Mouse (Mus musculus) MEL (cell line): ENCODE measurements around the gene Myo9b. TPM values are rescaled to one million over a fixed set of nuclear protein-coding genes. Genes with fewer than 3 reads are reported as not detected.

Experiments used
- DNase-seq: peaks from one replicate; pipeline ENCODE4 v3.0.0; 2011; ENCODE audit warnings: low read depth, low spot score
- H3K27ac ChIP-seq: 2 replicates; pipeline ENCODE4 v1.5.1; 2012; ENCODE audit warnings: low read depth, mild to moderate bottlenecking, control low read depth, low read length, moderate library complexity; ENCODE audit not compliant: control insufficient read depth
- H3K27me3 ChIP-seq, 2 experiments: fragments of 150-350 bp in 1 of 2; sonication (generic) in 1 of 2; 2 replicates each; pipeline ENCODE4 v1.6.1; 2012; ENCODE audit warnings: low read length in 2 of 2, mild to moderate bottlenecking in 2 of 2, improper control_type of control experiment in 1 of 2, moderate library complexity in 1 of 2; ENCODE audit not compliant: insufficient read depth in 2 of 2, control insufficient read depth in 1 of 2
- H3K36me3 ChIP-seq, 2 experiments: 2 replicates each; pipeline ENCODE4 v1.6.1; 2012 to 2014; ENCODE audit warnings: low read length in 2 of 2, improper control_type of control experiment in 1 of 2, inconsistent platforms in 1 of 2, mild to moderate bottlenecking in 1 of 2; ENCODE audit not compliant: insufficient read depth in 2 of 2, control insufficient read depth in 1 of 2
- H3K4me1 ChIP-seq, 2 experiments: fragments of 150-350 bp in 1 of 2; sonication (generic) in 1 of 2; 2 replicates each; pipeline ENCODE4 v1.6.1; 2012; ENCODE audit warnings: low read length in 2 of 2, improper control_type of control experiment in 1 of 2, mild to moderate bottlenecking in 1 of 2; ENCODE audit not compliant: insufficient read depth in 2 of 2, control insufficient read depth in 1 of 2
- H3K4me3 ChIP-seq, 2 experiments: fragments of 150-350 bp in 1 of 2; sonication (generic) in 1 of 2; 2 replicates each; pipeline ENCODE4 v1.5.1; 2012; ENCODE audit warnings: low read depth in 2 of 2, low read length in 2 of 2, mild to moderate bottlenecking in 2 of 2, moderate library complexity in 2 of 2, control low read depth in 1 of 2, improper control_type of control experiment in 1 of 2; ENCODE audit not compliant: control insufficient read depth in 1 of 2, insufficient read depth in 1 of 2
- H3K79me2 ChIP-seq: 2 replicates; pipeline ENCODE4 v1.6.1; 2012; ENCODE audit warnings: mild to moderate bottlenecking, low read length, moderate library complexity; ENCODE audit not compliant: control insufficient read depth, poor library complexity, insufficient read depth
- H3K9ac ChIP-seq: 2 replicates; pipeline ENCODE4 v1.6.1; 2012; ENCODE audit warnings: low read depth, mild to moderate bottlenecking, control low read depth, low read length, moderate library complexity; ENCODE audit not compliant: control insufficient read depth, poor library complexity, severe bottlenecking
- H3K9me3 ChIP-seq: fragments of 150-350 bp; sonication (generic); replicated peaks from 2 replicates; pipeline ENCODE4 v1.6.1; 2012; ENCODE audit warnings: mild to moderate bottlenecking, low read length, improper control_type of control experiment, moderate library complexity; ENCODE audit not compliant: insufficient read depth
- CHD1 ChIP-seq: IDR thresholded peaks from 2 replicates; pipeline ENCODE4 v1.6.1; 2012; ENCODE audit warnings: low read depth, mild to moderate bottlenecking, inconsistent platforms, low read length, improper control_type of control experiment
- ELF1 ChIP-seq: IDR thresholded peaks from 2 replicates; pipeline ENCODE4 v1.6.1; 2014; ENCODE audit warnings: low read depth, mild to moderate bottlenecking, inconsistent platforms, low read length, improper control_type of control experiment, moderate library complexity
- HCFC1 ChIP-seq: IDR thresholded peaks from 2 replicates; pipeline ENCODE4 v1.6.1; 2012; ENCODE audit warnings: low read depth, mild to moderate bottlenecking, inconsistent platforms, low read length, improper control_type of control experiment, moderate library complexity
- MAZ ChIP-seq: IDR thresholded peaks from 2 replicates; pipeline ENCODE4 v1.6.1; 2012; ENCODE audit warnings: low read depth, mild to moderate bottlenecking, inconsistent platforms, low read length, improper control_type of control experiment
- POLR2AphosphoS2 ChIP-seq: IDR thresholded peaks from 2 replicates; pipeline ENCODE4 v1.6.1; 2011; ENCODE audit warnings: low read length, improper control_type of control experiment
- POLR2AphosphoS5 ChIP-seq: IDR thresholded peaks from 2 replicates; pipeline ENCODE4 v1.6.1; 2012; ENCODE audit warnings: low read depth, borderline replicate concordance, mild to moderate bottlenecking, inconsistent platforms, low read length, moderate library complexity, mixed read lengths
- ZMIZ1 ChIP-seq: IDR thresholded peaks from 2 replicates; pipeline ENCODE4 v1.6.1; 2012; ENCODE audit warnings: low read depth, mild to moderate bottlenecking, inconsistent platforms, low read length, improper control_type of control experiment, moderate library complexity
- ZNF384 ChIP-seq: IDR thresholded peaks from 2 replicates; pipeline ENCODE4 v1.6.1; 2012; ENCODE audit warnings: low read depth, mild to moderate bottlenecking, inconsistent platforms, low read length, improper control_type of control experiment
- polyA plus RNA-seq, 2 experiments: library from polyadenylated mRNA; stranded (reverse) in 1 of 2; unstranded in 1 of 2; fragments of >175 nt in 1 of 2; fragments of >200 nt in 1 of 2; gene quantifications; 2 replicates each; pipeline versions ENCODE4 v1.2.1 to v1.2.4; 2012; ENCODE audit warnings: low replicate concordance in 2 of 2, low read depth in 1 of 2; ENCODE audit not compliant: insufficient read length in 2 of 2, insufficient read depth in 1 of 2, missing spikeins in 1 of 2
- total RNA-seq: library from RNA; depleted of rRNA; stranded (reverse); fragments of 300-350 nt; gene quantifications from 2 replicates; pipeline ENCODE4 v1.2.3, GENCODE M21; 2012

Myo9b gene
- total and polyA plus RNA-seq, 3 experiments = 35.8 to 54.8 (median 52.3) TPM

DNA sequence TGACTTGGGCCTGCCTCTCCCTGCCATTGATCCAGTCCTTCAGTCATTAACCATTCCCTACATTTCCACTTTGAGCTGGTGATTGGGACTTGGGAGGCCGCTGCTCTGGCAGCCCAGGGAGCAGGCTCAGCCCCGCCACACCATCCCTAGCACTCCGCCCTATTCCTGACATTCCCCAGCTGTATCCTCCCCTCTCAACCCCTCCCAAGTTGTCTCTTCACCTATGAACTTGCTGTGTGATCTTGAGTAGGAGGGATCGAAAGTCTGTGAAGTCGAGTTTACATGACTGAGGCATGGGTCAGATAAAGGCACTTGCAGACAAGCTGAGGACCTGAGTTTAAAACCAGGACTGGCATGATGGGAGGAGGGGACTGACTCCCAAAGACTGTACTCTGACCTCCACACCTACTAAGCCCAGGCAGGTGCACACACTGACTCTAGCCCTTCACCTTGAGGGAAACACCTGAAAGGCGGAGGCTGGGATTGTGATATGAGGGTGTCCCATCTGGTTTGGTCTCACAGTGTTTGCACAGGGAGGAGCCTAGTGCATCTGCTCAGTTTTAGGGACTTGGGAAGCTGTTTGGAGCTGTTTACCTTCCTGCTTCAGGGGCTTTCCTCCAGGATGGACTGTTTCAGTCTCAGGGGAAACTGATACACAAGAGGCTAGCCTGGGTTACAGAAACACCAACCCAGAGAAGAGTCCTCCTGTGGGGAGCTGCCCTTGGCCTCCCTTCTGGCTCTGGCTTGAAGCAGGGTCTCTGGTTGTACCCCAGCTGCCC is 130.8 kb downstream of the Myo9b start:
- Histone ChIP-seq H3K4me3 (no peak overlapping the region), H3K79me2 (peaks cover 26% of the 10 kb centered on the region), H3K36me3 (peaks cover 0 to 11% of the 10 kb centered on the region in 2 experiments; a peak in 2 of 4 replicates), H3K9me3 (no peaks in the 10 kb centered on the region), H3K27ac (no peak overlapping the region), H3K27me3 (no peaks in the 10 kb centered on the region), H3K9ac (no peak overlapping the region), H3K4me1 (peaks cover 0 to 18% of the 10 kb centered on the region in 2 experiments; a peak in 2 of 4 replicates)
- DNase-seq = no peak
- TF ChIP-seq MAZ (no peak), POLR2AphosphoS2 (0 out of 2 replicates have a peak, but pooled peaks have one; percentile 31)

GRCm38 (mm10) chr8:71404011-71404410 is 131.5 kb downstream of the Myo9b start:
- H3K27ac ChIP-seq = no peak overlapping the region
- TF ChIP-seq ELF1 (no peak), POLR2AphosphoS5 (no peak), MAZ (no peak), ZMIZ1 (no peak), ZNF384 (no peak)
- no peaks in the 10 kb centered on the region for H3K27me3 ChIP-seq
- H3K36me3 ChIP-seq = peaks cover 0 to 11% of the 10 kb centered on the region in 2 experiments; a peak in 2 of 4 replicates
- no peak overlapping the region for H3K9ac ChIP-seq
- no peaks in the 10 kb centered on the region for H3K9me3 ChIP-seq
- DNase-seq = no peak
- peaks cover 0 to 18% of the 10 kb centered on the region in 2 experiments; a peak in 2 of 4 replicates for H3K4me1 ChIP-seq
- H3K79me2 ChIP-seq = peaks cover 26% of the 10 kb centered on the region
- H3K4me3 ChIP-seq = no peak overlapping the region

GRCm38 (mm10) chr8:71404951-71405351 is 132.4 kb downstream of the Myo9b start:
- Histone ChIP-seq H3K27me3 (no peaks in the 10 kb centered on the region), H3K9me3 (no peaks in the 10 kb centered on the region), H3K79me2 (peaks cover 26% of the 10 kb centered on the region), H3K36me3 (peaks cover 0 to 11% of the 10 kb centered on the region in 2 experiments; a peak in 2 of 4 replicates), H3K4me3 (peak overlapping the region; percentile 74 to 82), H3K9ac (peak overlapping the region; percentile 81), H3K4me1 (peaks cover 0 to 18% of the 10 kb centered on the region in 2 experiments; a peak in 2 of 4 replicates), H3K27ac (peak overlapping the region; percentile 57)
- no peak for TF ChIP-seq HCFC1
- 0 out of 2 replicates have a peak, but pooled peaks have one; percentile 43 for TF ChIP-seq CHD1
- peak; percentile 76 for DNase-seq
